Mouse (Mus musculus): ENCODE measurements around the gene Gpha2.

GRCm38 (mm10) chr19:6269798-6270475 lies 43.8 kb downstream of the Gpha2 start:
- TF ChIP-seq POLR2A (IDR thresholded peaks at IDR 0.05; ENCODE audit: borderline replicate concordance, extremely low read depth, low read depth, low read length) = no peak
- TF ChIP-seq CTCF (IDR thresholded peaks at IDR 0.05; ENCODE audit: insufficient read depth, low read length) = no peak

Measured in lung, adult 2 months (tissue).